Mouse (Mus musculus) kidney, embryonic 16.5 days (tissue): ENCODE measurements at regions not wholly inside any gene's neighbourhood (a gene's known extent, or its start where the extent isn't known, plus 50 kb on each side); places are given as distances from the start of the nearest gene placed in this dataset.

Experiments used
- ATAC-seq: fragments of 200-750 bp; cut with Nextera tagmentation; 2 replicates; pipeline ENCODE4 v1.8.0; 2017; ENCODE audit warnings: moderate TSS enrichment; ENCODE audit not compliant: low FRiP score, low TSS enrichment
- H3K27ac ChIP-seq: fragments of 300-500 bp; sonication (generic); 2 replicates; pipeline ENCODE4 v1.5.1; 2014; ENCODE audit warnings: low read length
- H3K27me3 ChIP-seq: fragments of 300-500 bp; sonication (generic); 2 replicates; pipeline ENCODE4 v1.6.1; 2014; ENCODE audit warnings: low read length, control low read depth, mixed read lengths; ENCODE audit not compliant: insufficient read depth
- H3K36me3 ChIP-seq: fragments of 300-500 bp; sonication (generic); 2 replicates; pipeline ENCODE4 v1.6.1; 2014; ENCODE audit warnings: low read length, control low read depth, mixed read lengths; ENCODE audit not compliant: insufficient read depth
- H3K4me1 ChIP-seq: fragments of 300-500 bp; sonication (generic); 2 replicates; pipeline ENCODE4 v1.6.1; 2014; ENCODE audit warnings: low read length, control low read depth, mixed read lengths; ENCODE audit not compliant: insufficient read depth
- H3K4me2 ChIP-seq: fragments of 300-500 bp; sonication (generic); replicated peaks from 2 replicates; pipeline ENCODE4 v1.6.1; 2014; ENCODE audit warnings: low read depth, low read length
- H3K4me3 ChIP-seq: fragments of 300-500 bp; sonication (generic); 2 replicates; pipeline ENCODE4 v1.5.1; 2014; ENCODE audit warnings: mild to moderate bottlenecking, low read length
- H3K9ac ChIP-seq: fragments of 300-500 bp; sonication (generic); replicated peaks from 2 replicates; pipeline ENCODE4 v1.6.1; 2014; ENCODE audit warnings: low read length
- H3K9me3 ChIP-seq: fragments of 300-500 bp; sonication (generic); 2 replicates; pipeline ENCODE4 v1.6.1; 2016; ENCODE audit warnings: low read length, control low read depth
- WGBS: fragments of 180-500 bp; shearing (Covaris S2); extraction: QIAGEN DNeasy Blood & Tissue Kit; methylation state at CpG from one replicate; pipeline ENCODE4 v1.1.7; 2014; 5-methylcytosine and 5-hydroxymethylcytosine counted together

DNA sequence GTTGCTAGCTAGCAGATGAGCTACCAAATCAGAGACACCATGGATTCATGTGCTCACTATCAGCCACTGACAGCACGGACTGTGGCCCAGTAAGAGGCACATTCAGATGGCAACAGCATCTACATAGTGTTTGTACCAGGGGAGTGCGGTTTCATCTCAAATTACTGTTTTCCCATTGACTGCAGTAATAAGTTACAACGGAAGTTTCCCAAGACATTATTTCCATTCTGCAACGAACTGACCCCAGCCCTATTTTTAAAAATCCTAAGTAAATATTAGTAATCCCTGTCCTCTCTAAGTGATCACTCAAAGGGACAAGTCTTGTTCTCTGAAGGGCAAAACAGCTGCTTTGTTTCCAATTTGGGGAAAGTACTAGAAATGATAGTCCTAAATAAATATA, 138.9 kb upstream of the Adamts9 start:
- WGBS = 35% methylated on average over 4 of the region's 4 CpGs
- ATAC-seq = no peak
- no peak overlapping the region for H3K4me3 ChIP-seq

GRCm38 (mm10) chr6:93076681-93077080, 133.4 kb upstream of the Adamts9 start:
- 86% methylated on average over 1 of the region's 1 CpGs for WGBS
- Histone ChIP-seq H3K9me3 (no peaks in the 10 kb centered on the region), H3K4me2 (no peak overlapping the region), H3K4me3 (no peak overlapping the region), H3K36me3 (no peaks in the 10 kb centered on the region), H3K9ac (no peak overlapping the region), H3K27me3 (no peaks in the 10 kb centered on the region), H3K4me1 (0 out of 2 replicates have a peak, but pooled peaks cover 5% of the 10 kb centered on the region), H3K27ac (no peak overlapping the region)
- no peak for ATAC-seq

More for the DNA sequence above, 138.9 kb upstream of the Adamts9 start:
- Histone ChIP-seq H3K4me2 (no peak overlapping the region), H3K27ac (no peak overlapping the region), H3K9ac (no peak overlapping the region), H3K36me3 (no peaks in the 10 kb centered on the region), H3K9me3 (no peaks in the 10 kb centered on the region), H3K4me1 (0 out of 2 replicates have a peak, but pooled peaks cover 5% of the 10 kb centered on the region), H3K27me3 (no peaks in the 10 kb centered on the region)

GRCm38 (mm10) chr6:93075867-93076266, 132.6 kb upstream of the Adamts9 start:
- no peak overlapping the region for H3K4me2 ChIP-seq
- 52% methylated on average over 5 of the region's 5 CpGs for WGBS
- no peaks in the 10 kb centered on the region for H3K27me3 ChIP-seq
- no peaks in the 10 kb centered on the region for H3K36me3 ChIP-seq
- H3K27ac ChIP-seq = no peak overlapping the region
- 0 out of 2 replicates have a peak, but pooled peaks cover 5% of the 10 kb centered on the region for H3K4me1 ChIP-seq
- ATAC-seq = no peak
- H3K9ac ChIP-seq = no peak overlapping the region
- no peak overlapping the region for H3K4me3 ChIP-seq
- H3K9me3 ChIP-seq = no peaks in the 10 kb centered on the region

GRCm38 (mm10) chr6:93075011-93075410, 131.7 kb upstream of the Adamts9 start:
- H3K9ac ChIP-seq = no peak overlapping the region
- 0 out of 2 replicates have a peak, but pooled peaks cover 5% of the 10 kb centered on the region for H3K4me1 ChIP-seq
- H3K27ac ChIP-seq = no peak overlapping the region
- H3K4me3 ChIP-seq = no peak overlapping the region
- no peak overlapping the region for H3K4me2 ChIP-seq
- H3K36me3 ChIP-seq = no peaks in the 10 kb centered on the region
- 81% methylated on average over 4 of the region's 4 CpGs for WGBS
- no peaks in the 10 kb centered on the region for H3K9me3 ChIP-seq
- no peak for ATAC-seq
- no peaks in the 10 kb centered on the region for H3K27me3 ChIP-seq

- Histone ChIP-seq H3K4me2 (no peak overlapping the region), H3K9ac (no peak overlapping the region), H3K4me1 (peaks cover 19% of the 10 kb centered on the region), H3K9me3 (no peaks in the 10 kb centered on the region), H3K27ac (no peak overlapping the region), H3K27me3 (no peaks in the 10 kb centered on the region), H3K36me3 (no peaks in the 10 kb centered on the region), H3K4me3 (no peak overlapping the region)
- ATAC-seq = no peak
- WGBS = 82% methylated on average over 5 of the region's 5 CpGs
Observed at GRCm38 (mm10) chr6:93070916-93071315, 127.6 kb upstream of the Adamts9 start.

DNA sequence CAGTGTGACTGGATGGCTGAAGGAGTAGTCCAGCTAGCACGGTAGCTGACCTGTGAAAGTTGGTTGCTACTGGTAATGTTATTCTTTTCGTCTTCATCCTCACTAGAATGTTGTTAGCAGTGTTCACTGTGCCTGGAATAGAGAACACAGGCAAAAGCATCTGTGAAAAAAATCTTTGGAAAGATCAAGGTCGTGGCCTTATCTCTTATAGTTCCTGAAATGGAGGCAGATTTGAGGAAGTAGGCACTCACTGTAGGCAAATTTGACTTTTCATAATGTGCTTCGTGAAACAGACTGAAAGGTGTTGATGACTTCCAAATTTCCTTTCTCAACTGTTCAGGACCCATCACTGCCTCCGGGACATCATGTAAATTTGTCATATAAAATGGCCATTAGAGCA, 124.5 kb upstream of the Adamts9 start:
- Histone ChIP-seq H3K4me1 (peaks cover 39% of the 10 kb centered on the region), H3K4me2 (no peak overlapping the region), H3K27me3 (no peaks in the 10 kb centered on the region), H3K9ac (no peak overlapping the region), H3K36me3 (no peaks in the 10 kb centered on the region), H3K4me3 (no peak overlapping the region), H3K27ac (peak overlapping the region; percentile 51; the same call in 1 of the 2 replicates), H3K9me3 (no peaks in the 10 kb centered on the region)
- ATAC-seq = no peak
- 67% methylated on average over 5 of the region's 5 CpGs for WGBS

GRCm38 (mm10) chr6:93066553-93067376, 123.5 kb upstream of the Adamts9 start:
- ATAC-seq = peak; percentile 90
- Histone ChIP-seq H3K9ac (peak overlapping the region; percentile 63), H3K27me3 (no peaks in the 10 kb centered on the region), H3K36me3 (no peaks in the 10 kb centered on the region), H3K9me3 (no peaks in the 10 kb centered on the region), H3K4me2 (peak overlapping the region; percentile 51), H3K4me3 (peak overlapping the region; percentile 30), H3K27ac (peak overlapping the region; percentile 96), H3K4me1 (peaks cover 39% of the 10 kb centered on the region)
- 6% methylated on average over 11 of the region's 11 CpGs for WGBS

DNA sequence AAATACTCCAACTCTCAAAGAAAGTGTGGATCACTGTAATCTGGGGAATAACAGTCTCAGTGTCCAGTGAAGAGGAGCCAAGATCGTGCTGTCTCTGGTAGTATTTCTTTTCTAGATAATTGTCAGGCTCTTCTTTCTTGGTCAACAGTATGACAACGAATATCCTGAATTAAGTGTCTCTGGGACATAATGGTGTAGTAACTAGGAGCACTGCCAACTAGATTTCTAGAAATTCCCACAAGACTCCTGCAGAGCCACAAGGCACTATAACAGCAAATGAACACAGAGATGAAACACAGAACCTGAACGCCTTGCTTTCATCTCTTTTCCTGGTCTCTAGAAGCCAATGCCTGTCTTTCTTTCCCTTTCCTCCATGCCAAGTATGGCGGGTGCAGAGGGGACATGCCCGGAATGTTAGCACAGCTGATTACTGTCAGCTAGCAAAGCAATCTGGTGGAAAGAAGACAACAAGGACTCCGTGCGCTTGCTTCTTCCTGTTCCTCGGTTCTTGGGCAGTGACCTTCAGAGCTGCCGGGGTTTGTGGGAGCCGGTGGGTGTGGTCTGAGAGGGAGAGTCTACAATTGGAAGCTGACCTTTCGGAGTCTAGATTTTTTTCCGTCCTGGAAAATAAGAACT, 122.7 kb upstream of the Adamts9 start:
- Histone ChIP-seq H3K9ac (peak overlapping the region; percentile 63), H3K27ac (peak overlapping the region; percentile 96), H3K27me3 (no peaks in the 10 kb centered on the region), H3K4me2 (peak overlapping the region; percentile 51), H3K4me3 (peak overlapping the region; percentile 30), H3K4me1 (peaks cover 39% of the 10 kb centered on the region), H3K36me3 (no peaks in the 10 kb centered on the region), H3K9me3 (no peaks in the 10 kb centered on the region)
- WGBS = 11% methylated on average over 12 of the region's 12 CpGs
- ATAC-seq = peak; percentile 66

DNA sequence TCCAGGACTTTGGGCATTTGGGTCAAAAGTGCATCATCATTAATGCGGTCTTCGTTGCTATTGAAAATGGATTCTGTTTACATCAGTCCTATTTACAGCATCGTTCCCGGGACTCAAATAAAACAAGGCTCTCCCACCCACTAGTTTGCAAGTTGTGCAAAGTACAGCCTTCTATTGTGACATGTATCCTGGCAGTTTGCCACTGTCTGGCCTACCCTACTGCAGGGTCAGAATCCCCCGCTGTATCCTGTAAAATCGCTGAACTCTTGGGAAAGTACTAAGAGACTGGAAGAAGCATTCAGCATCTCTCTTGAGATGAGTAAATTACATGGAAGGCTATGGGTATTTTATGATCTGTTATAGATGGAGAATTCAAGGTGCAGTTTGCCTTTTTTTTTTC, 122.1 kb upstream of the Adamts9 start:
- no peak overlapping the region for H3K4me2 ChIP-seq
- no peaks in the 10 kb centered on the region for H3K27me3 ChIP-seq
- H3K4me1 ChIP-seq = peaks cover 39% of the 10 kb centered on the region
- 42% methylated on average over 6 of the region's 6 CpGs for WGBS
- no peak overlapping the region for H3K4me3 ChIP-seq
- H3K36me3 ChIP-seq = no peaks in the 10 kb centered on the region
- ATAC-seq = no peak; the same call in 1 of the 2 replicates
- no peaks in the 10 kb centered on the region for H3K9me3 ChIP-seq
- H3K9ac ChIP-seq = no peak overlapping the region
- H3K27ac ChIP-seq = peak overlapping the region; percentile 96; the same call in 1 of the 2 replicates

- WGBS = 37% methylated on average over 7 of the region's 7 CpGs
- no peaks in the 10 kb centered on the region for H3K27me3 ChIP-seq
- H3K9me3 ChIP-seq = no peaks in the 10 kb centered on the region
- peaks cover 39% of the 10 kb centered on the region for H3K4me1 ChIP-seq
- H3K9ac ChIP-seq = no peak overlapping the region
- H3K4me2 ChIP-seq = no peak overlapping the region
- H3K27ac ChIP-seq = no peak overlapping the region
- no peak for ATAC-seq
- no peaks in the 10 kb centered on the region for H3K36me3 ChIP-seq
- H3K4me3 ChIP-seq = no peak overlapping the region
Observed at GRCm38 (mm10) chr6:93064366-93064765, 121.1 kb upstream of the Adamts9 start.
